Mouse (Mus musculus) olfactory bulb, adult 2 months (tissue): ENCODE results near the gene Tpsb2. TPM values are rescaled to one million over a fixed set of nuclear protein-coding genes. Genes with fewer than 3 reads are reported as not detected.

Experiments
- H3K27ac ChIP-seq: fragments of 200-500 bp; 2 replicates; pipeline ENCODE4 v1.5.1; 2012; ENCODE audit warnings: low read depth, low read length; ENCODE audit not compliant: insufficient read depth
- H3K4me1 ChIP-seq: fragments of 200-500 bp; 2 replicates; pipeline ENCODE4 v1.6.1; 2012; ENCODE audit warnings: low read length; ENCODE audit not compliant: control insufficient read depth, insufficient read depth
- H3K4me3 ChIP-seq: fragments of 200-500 bp; 2 replicates; pipeline ENCODE4 v1.5.1; 2012; ENCODE audit warnings: mild to moderate bottlenecking, low read depth, low read length, moderate library complexity; ENCODE audit not compliant: insufficient read depth
- CTCF ChIP-seq: fragments of 200-500 bp; IDR thresholded peaks from 2 replicates; pipeline ENCODE4 v1.5.1; 2012; ENCODE audit warnings: low read depth, mild to moderate bottlenecking, low read length, moderate library complexity; ENCODE audit not compliant: insufficient read depth
- POLR2A ChIP-seq: fragments of 200-500 bp; IDR thresholded peaks from 2 replicates; pipeline ENCODE4 v1.6.1; 2012; ENCODE audit warnings: mild to moderate bottlenecking, low read depth, low read length, moderate library complexity; ENCODE audit not compliant: insufficient read depth
- WGBS: fragments of 180-500 bp; shearing (Covaris S2); methylation state at CpG from one replicate; pipeline ENCODE4 v1.1.7; 2018; 5-methylcytosine and 5-hydroxymethylcytosine counted together
- polyA plus RNA-seq: library from polyadenylated mRNA; stranded (reverse); fragments of >200 nt; gene quantifications from 2 replicates; pipeline ENCODE4 v1.2.4, GENCODE M21; 2012; ENCODE audit warnings: low replicate concordance; ENCODE audit not compliant: missing spikeins, insufficient read depth, insufficient read length

Tpsb2 gene
- polyA plus RNA-seq, 1 experiment, result not detected

DNA sequence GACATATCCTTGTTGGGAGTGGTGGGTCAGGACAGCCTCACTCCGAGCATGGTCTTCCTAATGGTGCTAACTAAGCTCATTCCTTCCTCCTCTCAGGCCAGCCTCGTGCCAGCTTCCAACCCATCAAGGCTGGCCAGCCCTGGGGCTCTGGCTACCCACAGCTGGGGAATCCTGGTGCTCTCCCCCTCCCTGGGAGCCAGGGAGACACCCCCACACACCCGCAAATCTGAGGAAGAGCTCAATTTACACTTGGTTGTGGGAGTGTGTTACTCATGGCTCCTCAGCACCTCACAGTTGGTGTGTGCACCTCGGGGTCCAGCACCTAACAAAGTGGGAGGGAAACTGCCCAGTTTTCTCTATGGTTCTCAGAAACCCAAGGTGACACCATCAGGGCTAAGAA lies 45.1 kb downstream of the Tpsb2 start:
- H3K27ac ChIP-seq, result peak overlapping the region; percentile 61
- WGBS, result 26% methylated on average over 4 of the region's 4 CpGs
- no peak overlapping the region for H3K4me3 ChIP-seq
- peaks cover 70% of the 10 kb centered on the region for H3K4me1 ChIP-seq
- TF ChIP-seq CTCF, result no peak
- TF ChIP-seq POLR2A, result no peak

DNA sequence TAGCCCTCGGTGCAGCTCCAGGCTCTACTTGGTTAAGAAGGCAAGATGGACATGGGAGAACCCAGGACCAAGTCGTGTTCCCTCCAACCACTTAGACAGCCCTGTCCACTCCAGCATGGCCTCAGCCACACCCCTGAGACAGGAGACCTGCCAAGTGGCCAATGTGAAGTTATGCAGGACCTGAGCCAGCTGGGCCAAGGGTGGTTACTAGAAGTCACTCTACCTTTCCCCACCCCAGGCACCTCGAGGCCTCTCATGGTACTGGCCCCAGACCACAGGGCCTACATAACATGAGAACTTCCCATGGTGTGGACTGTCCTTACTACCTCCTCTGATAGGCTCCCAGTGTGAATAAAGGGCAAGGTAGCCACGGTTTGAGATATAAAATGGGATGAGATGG lies 48.1 kb downstream of the Tpsb2 start:
- Histone ChIP-seq H3K27ac (no peak overlapping the region), H3K4me1 (peaks cover 66% of the 10 kb centered on the region), H3K4me3 (no peak overlapping the region)
- TF ChIP-seq POLR2A (no peak), CTCF (no peak)
- WGBS, result 76% methylated on average over 4 of the region's 4 CpGs

GRCm38 (mm10) chr17:25414917-25415316 lies 48.8 kb downstream of the Tpsb2 start:
- TF ChIP-seq POLR2A, result no peak
- no peak for TF ChIP-seq CTCF
- WGBS, result 77% methylated on average over 3 of the region's 3 CpGs
- no peak overlapping the region for H3K27ac ChIP-seq
- H3K4me3 ChIP-seq, result no peak overlapping the region
- H3K4me1 ChIP-seq, result peaks cover 64% of the 10 kb centered on the region

- no peak for TF ChIP-seq POLR2A
- no peak for TF ChIP-seq CTCF
- Histone ChIP-seq H3K4me3 (no peak overlapping the region), H3K27ac (no peak overlapping the region), H3K4me1 (peaks cover 64% of the 10 kb centered on the region)
- WGBS, result 52% methylated on average over 5 of the region's 6 CpGs
Measured at GRCm38 (mm10) chr17:25415421-25415913, 49.4 kb downstream of the Tpsb2 start.

DNA sequence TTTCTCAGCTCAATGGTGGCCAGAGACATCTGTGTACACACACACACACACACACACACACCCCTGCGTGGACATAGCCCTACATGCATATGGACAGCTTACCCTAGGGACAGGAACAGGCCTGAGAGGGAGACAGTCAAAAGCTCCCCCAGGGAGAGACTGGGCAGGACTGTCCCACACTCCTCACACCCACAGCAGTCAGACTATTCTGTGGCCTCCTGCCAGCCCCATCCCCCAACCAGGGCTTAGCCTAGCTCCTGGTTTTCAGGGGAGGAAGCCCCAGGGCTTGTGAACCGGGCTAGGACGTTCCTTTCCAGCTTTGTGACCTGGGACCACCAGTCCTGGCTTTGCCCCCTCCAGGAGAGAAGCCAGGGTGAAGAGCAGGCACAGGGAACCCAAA lies 50.1 kb downstream of the Tpsb2 start:
- Histone ChIP-seq H3K4me1 (peaks cover 65% of the 10 kb centered on the region), H3K27ac (no peak overlapping the region), H3K4me3 (no peak overlapping the region)
- TF ChIP-seq CTCF (no peak), POLR2A (no peak)
- WGBS, result 66% methylated on average over 3 of the region's 3 CpGs

DNA sequence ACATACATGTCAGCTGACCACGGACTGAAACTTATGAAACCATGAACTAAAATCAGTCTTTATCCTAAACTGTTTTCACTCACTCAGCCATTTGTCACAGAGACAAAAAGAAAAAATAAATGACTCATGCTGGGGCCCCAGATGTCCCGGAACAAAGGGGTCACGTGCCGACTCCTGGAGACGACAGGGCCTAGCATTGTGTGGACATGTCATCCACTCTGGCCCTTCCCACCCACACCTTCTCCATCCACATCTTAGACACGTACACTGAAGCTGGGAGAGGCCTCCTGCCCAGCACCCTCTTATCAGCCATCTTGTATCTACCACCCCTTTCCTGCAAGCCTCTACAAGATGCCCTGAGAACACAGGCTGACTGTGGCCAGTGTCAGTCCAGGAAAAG lies 51.9 kb downstream of the Tpsb2 start:
- H3K4me3 ChIP-seq, result no peak overlapping the region
- WGBS, result 79% methylated on average over 6 of the region's 6 CpGs
- peaks cover 68% of the 10 kb centered on the region for H3K4me1 ChIP-seq
- no peak for TF ChIP-seq CTCF
- no peak for TF ChIP-seq POLR2A
- H3K27ac ChIP-seq, result no peak overlapping the region

Other genes with a start within 250 kb of the Tpsb2 start
- not detected in 2 replicates for gene Ptx4, start 245.5 kb upstream of the Tpsb2 start, polyA plus RNA-seq
- gene Clcn7, start 232.9 kb upstream of the Tpsb2 start, polyA plus RNA-seq, result not detected in 2 replicates
- not detected in 2 replicates for gene Ccdc154, start 203.8 kb upstream of the Tpsb2 start, polyA plus RNA-seq
- gene Gm38655, start 190.8 kb upstream of the Tpsb2 start, polyA plus RNA-seq, result not detected in 2 replicates
- not detected in 2 replicates for gene BC003965, start 181.8 kb upstream of the Tpsb2 start, polyA plus RNA-seq
- not detected in 2 replicates for gene Unkl, start 177.9 kb upstream of the Tpsb2 start, polyA plus RNA-seq
- gene Gnptg, start 126.2 kb upstream of the Tpsb2 start, polyA plus RNA-seq, result not detected in 2 replicates
- gene Tsr3, start 126.1 kb upstream of the Tpsb2 start, polyA plus RNA-seq, result not detected in 2 replicates
- not detected in 2 replicates for gene Baiap3, start 109.9 kb upstream of the Tpsb2 start, polyA plus RNA-seq
- gene Ube2i, start 91.7 kb upstream of the Tpsb2 start, polyA plus RNA-seq, result 452 TPM in 1 of 2 replicates, not detected in the other
- gene Prss34, start 67.9 kb upstream of the Tpsb2 start, polyA plus RNA-seq, result not detected in 2 replicates
- gene Prss28, start 57.7 kb upstream of the Tpsb2 start, polyA plus RNA-seq, result not detected in 2 replicates
- not detected in 2 replicates for gene Prss29, start 47.7 kb upstream of the Tpsb2 start, polyA plus RNA-seq
- not detected in 2 replicates for gene Tpsab1, start 20.7 kb upstream of the Tpsb2 start, polyA plus RNA-seq
- not detected in 2 replicates for gene Tpsg1, start 3.0 kb downstream of the Tpsb2 start, polyA plus RNA-seq
- gene Cacna1h, start 67.5 kb downstream of the Tpsb2 start, polyA plus RNA-seq, result not detected in 2 replicates
- not detected in 2 replicates for gene Tekt4, start 88.3 kb downstream of the Tpsb2 start, polyA plus RNA-seq
- not detected in 2 replicates for gene Sstr5, start 131.0 kb downstream of the Tpsb2 start, polyA plus RNA-seq
- gene Sox8, start 204.4 kb downstream of the Tpsb2 start, polyA plus RNA-seq, result not detected in 2 replicates
- not detected in 2 replicates for gene Lmf1, start 212.8 kb downstream of the Tpsb2 start, polyA plus RNA-seq